Mouse (Mus musculus) cerebellum, adult 2 months (tissue): ENCODE data around the gene Klra7. TPM values are rescaled to one million over a fixed set of nuclear protein-coding genes. Genes with fewer than 3 reads are reported as not detected.
"Not testable (repeated sequence)": the region's sequence is repeated elsewhere in the genome, so short reads cannot be mapped to it uniquely, and the experiment has no call there.

Experiments used
- DNase-seq, 2 experiments: peaks; one replicate each; pipeline ENCODE4 v3.0.0; 2021
- H3K27ac ChIP-seq: fragments of 200-500 bp; 2 replicates; pipeline ENCODE4 v1.5.1; 2012; ENCODE audit warnings: low read length, control low read depth, inconsistent platforms; ENCODE audit not compliant: insufficient read depth
- H3K27me3 ChIP-seq: fragments of 200-500 bp; 2 replicates; pipeline ENCODE4 v1.6.1; 2012; ENCODE audit warnings: inconsistent platforms, mild to moderate bottlenecking, low read length, moderate library complexity; ENCODE audit not compliant: control insufficient read depth, insufficient read depth
- H3K4me1 ChIP-seq: fragments of 200-500 bp; 2 replicates; pipeline ENCODE4 v1.6.1; 2011; ENCODE audit warnings: low read length; ENCODE audit not compliant: control insufficient read depth, insufficient read depth
- H3K4me3 ChIP-seq: fragments of 200-500 bp; replicated peaks from 2 replicates; pipeline ENCODE3; 2011; ENCODE audit warnings: mild to moderate bottlenecking, low read depth, low read length, control low read depth; ENCODE audit not compliant: insufficient read depth
- CTCF ChIP-seq: fragments of 200-500 bp; IDR thresholded peaks from 2 replicates; pipeline ENCODE4 v1.5.1; 2011; ENCODE audit warnings: low read depth, mild to moderate bottlenecking, control low read depth, low read length, moderate library complexity, borderline replicate concordance; ENCODE audit not compliant: insufficient read depth
- POLR2A ChIP-seq: fragments of 200-500 bp; IDR thresholded peaks from 2 replicates; pipeline ENCODE4 v1.6.1; 2011; ENCODE audit warnings: low read length, control low read depth, borderline replicate concordance; ENCODE audit not compliant: insufficient read depth
- WGBS: fragments of 180-500 bp; shearing (Covaris S2); methylation state at CpG from one replicate; pipeline ENCODE4 v1.1.7; 2018; 5-methylcytosine and 5-hydroxymethylcytosine counted together
- polyA plus RNA-seq: library from polyadenylated mRNA; depleted of rRNA; stranded (reverse); fragments of >200 nt; gene quantifications from 2 replicates; pipeline ENCODE4 v1.2.3, GENCODE M21; 2012; rRNA removed

The Klra7 gene
- polyA plus RNA-seq: not detected in 2 replicates

- H3K4me3 ChIP-seq: no peak within 1 kb of the TSS
- TF ChIP-seq CTCF (no peak), POLR2A (no peak)
- no peaks in the 10 kb centered on the region for H3K27me3 ChIP-seq
- H3K27ac ChIP-seq: no peak within 1 kb of the TSS
- H3K4me1 ChIP-seq: no peaks in the 10 kb centered on the region
- no peak for DNase-seq
Observed at GRCm38 (mm10) chr6:130233222-130233621, at the start of gene Klra7. Gene Klra7 (minus strand): TSS chr6:130233322.

GRCm38 (mm10) chr6:130281828-130282227, 48.7 kb upstream of the Klra7 start, which contains the start of gene Klra10:
Gene Klra10 (minus strand): TSS chr6:130281928.
- WGBS: 69% methylated on average over 1 of the region's 1 CpGs
- not testable (repeated sequence) for DNase-seq, H3K4me1 ChIP-seq, H3K27ac ChIP-seq, H3K27me3 ChIP-seq, H3K4me3 ChIP-seq

- H3K4me1 ChIP-seq: no peaks in the 10 kb centered on the region
- no peak overlapping the region for H3K27ac ChIP-seq
- no peak overlapping the region for H3K4me3 ChIP-seq
- 75% methylated on average over 2 of the region's 2 CpGs for WGBS
- DNase-seq: no peak
- no peaks in the 10 kb centered on the region for H3K27me3 ChIP-seq
- TF ChIP-seq CTCF (no peak), POLR2A (no peak)
Observed at GRCm38 (mm10) chr6:130255326-130255725, 22.2 kb upstream of the Klra7 start.

GRCm38 (mm10) chr6:130237536-130237935, 4.4 kb upstream of the Klra7 start:
- no peaks in the 10 kb centered on the region for H3K4me1 ChIP-seq
- H3K27ac ChIP-seq: no peak overlapping the region
- H3K4me3 ChIP-seq: no peak overlapping the region
- no peaks in the 10 kb centered on the region for H3K27me3 ChIP-seq
- WGBS: 64% methylated on average over 2 of the region's 2 CpGs
- no peak for DNase-seq
- TF ChIP-seq CTCF (no peak), POLR2A (no peak)

- Histone ChIP-seq H3K4me1 (no peaks in the 10 kb centered on the region), H3K27ac (no peak overlapping the region), H3K27me3 (no peaks in the 10 kb centered on the region), H3K4me3 (no peak overlapping the region)
- WGBS: 25% methylated on average over 1 of the region's 1 CpGs
- DNase-seq: no peak
- no peak for TF ChIP-seq POLR2A
Observed at GRCm38 (mm10) chr6:130236635-130237034, 3.5 kb upstream of the Klra7 start.

- 83% methylated on average over 1 of the region's 1 CpGs for WGBS
- not testable (repeated sequence) for H3K4me3 ChIP-seq, H3K27me3 ChIP-seq, DNase-seq, H3K27ac ChIP-seq, H3K4me1 ChIP-seq
Observed at GRCm38 (mm10) chr6:130197453-130197852, 35.7 kb downstream of the Klra7 start.

- DNase-seq, H3K27me3 ChIP-seq: not testable (repeated sequence)
- WGBS: 38% methylated on average over 3 of the region's 3 CpGs
Observed at GRCm38 (mm10) chr6:130193012-130193411, 40.1 kb downstream of the Klra7 start, which contains the start of gene Klra9. Gene Klra9 (minus strand): TSS chr6:130193112.

More at GRCm38 (mm10) chr6:130193012-130193411, 40.1 kb downstream of the Klra7 start, which contains the start of gene Klra9:
- H3K4me3 ChIP-seq, H3K27ac ChIP-seq, H3K4me1 ChIP-seq: not testable (repeated sequence)

Other genes starting within 250 kb of the Klra7 start
- gene Klra6, start 206.4 kb downstream of the Klra7 start, polyA plus RNA-seq: not detected in 2 replicates
- gene Klra4, start 166.1 kb downstream of the Klra7 start, polyA plus RNA-seq: not detected in 2 replicates
- not detected in 2 replicates for gene Klra8, start 103.4 kb downstream of the Klra7 start, polyA plus RNA-seq
- not detected in 2 replicates for gene Klra9, start 40.2 kb downstream of the Klra7 start, polyA plus RNA-seq
- not detected in 2 replicates for gene Klra10, start 48.6 kb upstream of the Klra7 start, polyA plus RNA-seq
- gene Klra3, start 104.3 kb upstream of the Klra7 start, polyA plus RNA-seq: not detected in 2 replicates
- gene Klra1, start 153.6 kb upstream of the Klra7 start, polyA plus RNA-seq: not detected in 2 replicates